Mouse (Mus musculus): ENCODE results near the gene Aph1a. TPM values are rescaled to one million over a fixed set of nuclear protein-coding genes. Genes with fewer than 3 reads are reported as not detected.
"Not testable (repeated sequence)": the region's sequence is repeated elsewhere in the genome, so short reads cannot be mapped to it uniquely, and the experiment has no call there.

Gene Aph1a
- total RNA-seq, 4 experiments from 2014 or later, result 114 to 155 (median 121) TPM

GRCm38 (mm10) chr3:95889664-95890063, 4.1 kb upstream of the Aph1a start:
- no peak for DNase-seq

GRCm38 (mm10) chr3:95891211-95892065, 2.3 kb upstream of the Aph1a start, which contains the start of gene BC028528:
Gene BC028528 (minus strand): TSS chr3:95892005.
- no peak for DNase-seq

GRCm38 (mm10) chr3:95892066-95893052, 1.4 kb upstream of the Aph1a start:
- DNase-seq, result no peak

- DNase-seq, result no peak
Observed at GRCm38 (mm10) chr3:95893126-95893525, 643 bp upstream of the Aph1a start.

- DNase-seq, result peak; percentile 78
Observed at GRCm38 (mm10) chr3:95894317-95895160, 770 bp downstream of the Aph1a start.

GRCm38 (mm10) chr3:95895501-95895900, 1.7 kb downstream of the Aph1a start:
- DNase-seq, result not testable (repeated sequence)

- no peak for DNase-seq
Observed at GRCm38 (mm10) chr3:95899800-95900524, 6.2 kb downstream of the Aph1a start.

GRCm38 (mm10) chr3:95901616-95902372, 8.0 kb downstream of the Aph1a start:
- DNase-seq, result no peak

GRCm38 (mm10) chr3:95902373-95902625, 8.5 kb downstream of the Aph1a start:
- no peak for DNase-seq

- DNase-seq, result no peak
Observed at GRCm38 (mm10) chr3:95902643-95903042, 8.9 kb downstream of the Aph1a start.

GRCm38 (mm10) chr3:95903753-95904502, 10.2 kb downstream of the Aph1a start:
- DNase-seq, result no peak

GRCm38 (mm10) chr3:95904568-95904967, 10.8 kb downstream of the Aph1a start, which contains the start of gene Car14:
Gene Car14 (minus strand): TSS chr3:95904691.
- no peak for DNase-seq

- DNase-seq, result no peak
Observed at GRCm38 (mm10) chr3:95905146-95905939, 11.6 kb downstream of the Aph1a start.

- no peak for DNase-seq
Observed at GRCm38 (mm10) chr3:95905940-95906492, 12.2 kb downstream of the Aph1a start.

- no peak for DNase-seq
Observed at GRCm38 (mm10) chr3:95906860-95907259, 13.1 kb downstream of the Aph1a start.

- DNase-seq, result no peak
Observed at GRCm38 (mm10) chr3:95907613-95908012, 13.8 kb downstream of the Aph1a start.

- DNase-seq, result no peak
Observed at GRCm38 (mm10) chr3:95914706-95915105, 20.9 kb downstream of the Aph1a start.

- no peak for DNase-seq
Observed at GRCm38 (mm10) chr3:95916760-95917159, 23.0 kb downstream of the Aph1a start.

GRCm38 (mm10) chr3:95920532-95920931, 26.8 kb downstream of the Aph1a start:
- DNase-seq, result not testable (repeated sequence)
